Mouse (Mus musculus) kidney, embryonic 15.5 days (tissue): ENCODE measurements around the gene Gap43. TPM values are rescaled to one million over a fixed set of nuclear protein-coding genes. Genes with fewer than 3 reads are reported as not detected.
"Not testable (repeated sequence)": the region's sequence is repeated elsewhere in the genome, so short reads cannot be mapped to it uniquely, and the experiment has no call there.

Source experiments
- ATAC-seq: fragments of 200-750 bp; cut with Nextera tagmentation; replicated peaks from 2 replicates; pipeline ENCODE4 v1.8.0; 2017; ENCODE audit warnings: moderate TSS enrichment; ENCODE audit not compliant: low FRiP score
- H3K27ac ChIP-seq: fragments of 300-500 bp; sonication (generic); 2 replicates; pipeline ENCODE4 v1.5.1; 2015; ENCODE audit warnings: mild to moderate bottlenecking, inconsistent platforms
- H3K27me3 ChIP-seq: fragments of 300-500 bp; sonication (generic); 2 replicates; pipeline ENCODE4 v1.6.1; 2015; ENCODE audit warnings: inconsistent platforms
- H3K36me3 ChIP-seq: fragments of 300-500 bp; sonication (generic); 2 replicates; pipeline ENCODE4 v1.6.1; 2015; ENCODE audit warnings: inconsistent platforms
- H3K4me1 ChIP-seq: fragments of 300-500 bp; sonication (generic); 2 replicates; pipeline ENCODE4 v1.6.1; 2015; ENCODE audit warnings: inconsistent platforms
- H3K4me2 ChIP-seq: fragments of 300-500 bp; sonication (generic); 2 replicates; pipeline ENCODE4 v1.6.1; 2015; ENCODE audit warnings: moderate library complexity, mild to moderate bottlenecking, inconsistent platforms
- H3K4me3 ChIP-seq: fragments of 300-500 bp; sonication (generic); replicated peaks from 2 replicates; pipeline ENCODE4 v1.5.1; 2015; ENCODE audit warnings: mild to moderate bottlenecking, inconsistent platforms
- H3K9ac ChIP-seq: fragments of 300-500 bp; sonication (generic); 2 replicates; pipeline ENCODE4 v1.6.1; 2015; ENCODE audit warnings: mild to moderate bottlenecking, inconsistent platforms
- H3K9me3 ChIP-seq: fragments of 300-500 bp; sonication (generic); replicated peaks from 2 replicates; pipeline ENCODE4 v1.6.1; 2016; ENCODE audit warnings: inconsistent platforms
- WGBS: fragments of 180-500 bp; shearing (Covaris S2); methylation state at CpG from one replicate; pipeline ENCODE4 v1.1.7; 2015; ENCODE audit warnings: mixed read lengths; 5-methylcytosine and 5-hydroxymethylcytosine counted together
- microRNA-seq: library from miRNA; unstranded; fragments of <30 nt; microRNA quantifications from one replicate; pipeline ENCODE4, GENCODE M21; 2016
- polyA plus RNA-seq: library from polyadenylated mRNA; unstranded; fragments of >200 nt; fragmentation: Nextera tagmentation; extraction: Ambion mirVana; gene quantifications from 2 replicates; pipeline ENCODE4 v1.2.1, GENCODE M21; 2015

The Gap43 gene
- polyA plus RNA-seq, 1 experiment from 2014 or later = 35.6 TPM

GRCm38 (mm10) chr16:42255693-42256092 is 84.8 kb downstream of the Gap43 start:
- Histone ChIP-seq H3K27me3 (no peaks in the 10 kb centered on the region), H3K4me2 (no peak overlapping the region), H3K9me3 (no peaks in the 10 kb centered on the region), H3K9ac (no peak overlapping the region), H3K27ac (no peak overlapping the region), H3K4me3 (no peak overlapping the region), H3K4me1 (no peaks in the 10 kb centered on the region), H3K36me3 (no peaks in the 10 kb centered on the region)
- no peak for ATAC-seq
- WGBS = 88% methylated on average over 11 of the region's 11 CpGs

- Histone ChIP-seq H3K4me1 (no peaks in the 10 kb centered on the region), H3K9ac (no peak overlapping the region), H3K27ac (no peak overlapping the region), H3K4me3 (no peak overlapping the region), H3K36me3 (no peaks in the 10 kb centered on the region), H3K27me3 (no peaks in the 10 kb centered on the region), H3K4me2 (no peak overlapping the region), H3K9me3 (no peaks in the 10 kb centered on the region)
- no peak for ATAC-seq
- WGBS = 83% methylated on average over 3 of the region's 3 CpGs
Observed at GRCm38 (mm10) chr16:42255222-42255621, 85.2 kb downstream of the Gap43 start.

- Histone ChIP-seq H3K36me3 (no peaks in the 10 kb centered on the region), H3K9ac (no peak overlapping the region), H3K9me3 (no peaks in the 10 kb centered on the region), H3K4me1 (no peaks in the 10 kb centered on the region), H3K27me3 (no peaks in the 10 kb centered on the region), H3K4me3 (no peak overlapping the region), H3K27ac (peak overlapping the region; percentile 62; the same call in 1 of the 2 replicates), H3K4me2 (no peak overlapping the region)
- 0 out of 2 replicates have a peak, but pooled peaks have one; percentile 29 for ATAC-seq
- WGBS = 28% methylated on average over 5 of the region's 5 CpGs
Observed at GRCm38 (mm10) chr16:42252252-42252651, 88.2 kb downstream of the Gap43 start.

GRCm38 (mm10) chr16:42244121-42244520 is 96.3 kb downstream of the Gap43 start:
- 89% methylated on average over 3 of the region's 3 CpGs for WGBS
- H3K27ac ChIP-seq, ATAC-seq: not testable (repeated sequence)

GRCm38 (mm10) chr16:42231306-42231705 is 109.1 kb downstream of the Gap43 start:
- Histone ChIP-seq H3K4me3 (no peak overlapping the region), H3K27me3 (no peaks in the 10 kb centered on the region), H3K9ac (no peak overlapping the region), H3K9me3 (no peaks in the 10 kb centered on the region; the same call in 1 of the 2 replicates), H3K36me3 (no peaks in the 10 kb centered on the region), H3K4me2 (no peak overlapping the region), H3K27ac (no peak overlapping the region), H3K4me1 (no peaks in the 10 kb centered on the region)
- no peak for ATAC-seq
- WGBS = 75% methylated on average over 4 of the region's 4 CpGs

More at GRCm38 (mm10) chr16:42244121-42244520, 96.3 kb downstream of the Gap43 start:
- not testable (repeated sequence) for H3K4me2 ChIP-seq, H3K4me1 ChIP-seq, H3K36me3 ChIP-seq, H3K9ac ChIP-seq, H3K27me3 ChIP-seq, H3K9me3 ChIP-seq, H3K4me3 ChIP-seq

Small RNAs within 50 kb of the gene (microRNA-seq; reads per million reads assigned to microRNA genes)
- 4.1 reads per million, percentile 21 among the genes with 10 or more reads in this experiment for gene Mir6540
